Mouse (Mus musculus) C2C12 (cell line): ENCODE results near the gene Cmtr1. TPM values are rescaled to one million over a fixed set of nuclear protein-coding genes. Genes with fewer than 3 reads are reported as not detected.

ENCODE experiments used
- H3K27me3 ChIP-seq: one replicate; pipeline ENCODE4 v1.6.1; 2011; ENCODE audit not compliant: control insufficient read depth, insufficient read depth, insufficient read length
- H3K36me3 ChIP-seq: one replicate; pipeline ENCODE4 v1.6.1; 2011; ENCODE audit not compliant: control insufficient read depth, insufficient read depth
- H3K4me3 ChIP-seq: one replicate; pipeline ENCODE4 v1.5.1; 2011; ENCODE audit warnings: mild to moderate bottlenecking, control low read depth; ENCODE audit not compliant: poor library complexity, insufficient read depth, severe bottlenecking
- H3K79me2 ChIP-seq: one replicate; pipeline ENCODE4 v1.6.1; 2011; ENCODE audit not compliant: control insufficient read depth, insufficient read depth
- H3K79me3 ChIP-seq: one replicate; pipeline ENCODE4 v1.6.1; 2011; ENCODE audit warnings: low read depth, control low read depth
- H3ac ChIP-seq: one replicate; pipeline ENCODE3; 2011; ENCODE audit warnings: low read depth; ENCODE audit not compliant: control insufficient read depth, insufficient read length
- CEBPB ChIP-seq: IDR thresholded peaks from one replicate; pipeline ENCODE4 v1.6.1; 2011; ENCODE audit warnings: low read depth, mild to moderate bottlenecking, control low read depth, moderate library complexity
- CTCF ChIP-seq: IDR thresholded peaks from one replicate; pipeline ENCODE4 v1.5.1; 2011; ENCODE audit not compliant: control insufficient read depth, insufficient read depth, insufficient read length
- FOSL1 ChIP-seq: IDR thresholded peaks from one replicate; pipeline ENCODE4 v1.8.0; 2011; ENCODE audit warnings: mild to moderate bottlenecking, low read length; ENCODE audit not compliant: poor library complexity, insufficient read depth, severe bottlenecking
- MAX ChIP-seq: IDR thresholded peaks from one replicate; pipeline ENCODE4 v1.6.1; 2011; ENCODE audit warnings: mild to moderate bottlenecking, control low read depth
- MYOD1 ChIP-seq: IDR thresholded peaks from one replicate; pipeline ENCODE4 v1.6.1; 2011; ENCODE audit warnings: low read depth; ENCODE audit not compliant: control insufficient read depth, insufficient read length
- MYOG ChIP-seq: IDR thresholded peaks from one replicate; pipeline ENCODE4 v1.6.1; 2011; ENCODE audit not compliant: control insufficient read depth, insufficient read length; ENCODE audit errors: extremely low read depth
- USF1 ChIP-seq: IDR thresholded peaks from one replicate; pipeline ENCODE4 v1.6.1; 2011; ENCODE audit warnings: low read depth, mild to moderate bottlenecking, control low read depth, moderate library complexity
- polyA plus RNA-seq: library from polyadenylated mRNA; unstranded; fragments of >200 nt; fragmentation: generic; extraction: Trizol; gene quantifications from one replicate; pipeline ENCODE4 v1.2.1, GENCODE M21; 2012; ENCODE audit warnings: missing spikeins

The Cmtr1 gene
- polyA plus RNA-seq, 1 experiment: 33.4 TPM

GRCm38 (mm10) chr17:29671021-29671420, 10.6 kb downstream of the Cmtr1 start:
- Histone ChIP-seq H3K27me3 (no peaks in the 10 kb centered on the region), H3K36me3 (peaks cover 48% of the 10 kb centered on the region), H3ac (no peak overlapping the region), H3K79me2 (peaks cover 43% of the 10 kb centered on the region), H3K4me3 (no peak overlapping the region), H3K79me3 (peaks cover 18% of the 10 kb centered on the region)
- TF ChIP-seq MAX (no peak), CEBPB (no peak), MYOG (no peak), FOSL1 (no peak), MYOD1 (no peak), USF1 (no peak), CTCF (no peak)

- no peak overlapping the region for H3ac ChIP-seq
- no peaks in the 10 kb centered on the region for H3K27me3 ChIP-seq
- peaks cover 57% of the 10 kb centered on the region for H3K36me3 ChIP-seq
- peaks cover 37% of the 10 kb centered on the region for H3K79me2 ChIP-seq
- TF ChIP-seq CEBPB: no peak
- no peak for TF ChIP-seq FOSL1
- H3K79me3 ChIP-seq: peaks cover 11% of the 10 kb centered on the region
- no peak overlapping the region for H3K4me3 ChIP-seq
Observed at GRCm38 (mm10) chr17:29673325-29673724, 12.9 kb downstream of the Cmtr1 start.

- TF ChIP-seq MAX (no peak), USF1 (no peak), MYOD1 (no peak), CTCF (no peak), FOSL1 (no peak), MYOG (no peak), CEBPB (no peak)
- no peaks in the 10 kb centered on the region for H3K79me3 ChIP-seq
- H3K36me3 ChIP-seq: peaks cover 81% of the 10 kb centered on the region
- no peak overlapping the region for H3K4me3 ChIP-seq
- H3ac ChIP-seq: no peak overlapping the region
- no peaks in the 10 kb centered on the region for H3K79me2 ChIP-seq
- H3K27me3 ChIP-seq: no peaks in the 10 kb centered on the region
Observed at GRCm38 (mm10) chr17:29678526-29678925, 18.1 kb downstream of the Cmtr1 start.

GRCm38 (mm10) chr17:29679038-29679767, 18.8 kb downstream of the Cmtr1 start:
- TF ChIP-seq CEBPB (no peak), MYOG (no peak), MAX (no peak), CTCF (no peak), FOSL1 (no peak), MYOD1 (no peak), USF1 (no peak)
- Histone ChIP-seq H3K36me3 (peaks cover 85% of the 10 kb centered on the region), H3K4me3 (no peak overlapping the region), H3K27me3 (no peaks in the 10 kb centered on the region), H3K79me2 (no peaks in the 10 kb centered on the region), H3ac (no peak overlapping the region), H3K79me3 (no peaks in the 10 kb centered on the region)

GRCm38 (mm10) chr17:29680174-29680573, 19.8 kb downstream of the Cmtr1 start:
- Histone ChIP-seq H3K79me3 (no peaks in the 10 kb centered on the region), H3K27me3 (no peaks in the 10 kb centered on the region), H3K79me2 (no peaks in the 10 kb centered on the region), H3ac (no peak overlapping the region), H3K4me3 (no peak overlapping the region), H3K36me3 (peaks cover 77% of the 10 kb centered on the region)
- TF ChIP-seq MYOG (no peak), CEBPB (no peak), MYOD1 (no peak), MAX (no peak)

GRCm38 (mm10) chr17:29680921-29681320, 20.5 kb downstream of the Cmtr1 start:
- H3K79me3 ChIP-seq: no peaks in the 10 kb centered on the region
- no peaks in the 10 kb centered on the region for H3K27me3 ChIP-seq
- no peak overlapping the region for H3ac ChIP-seq
- H3K4me3 ChIP-seq: no peak overlapping the region
- TF ChIP-seq CTCF (no peak), CEBPB (no peak), FOSL1 (no peak), MYOD1 (no peak), MAX (no peak), USF1 (no peak)
- H3K36me3 ChIP-seq: peaks cover 79% of the 10 kb centered on the region
- no peaks in the 10 kb centered on the region for H3K79me2 ChIP-seq
